Mouse (Mus musculus): ENCODE measurements around the gene Kcnip3.

Kcnip3 gene

DNA sequence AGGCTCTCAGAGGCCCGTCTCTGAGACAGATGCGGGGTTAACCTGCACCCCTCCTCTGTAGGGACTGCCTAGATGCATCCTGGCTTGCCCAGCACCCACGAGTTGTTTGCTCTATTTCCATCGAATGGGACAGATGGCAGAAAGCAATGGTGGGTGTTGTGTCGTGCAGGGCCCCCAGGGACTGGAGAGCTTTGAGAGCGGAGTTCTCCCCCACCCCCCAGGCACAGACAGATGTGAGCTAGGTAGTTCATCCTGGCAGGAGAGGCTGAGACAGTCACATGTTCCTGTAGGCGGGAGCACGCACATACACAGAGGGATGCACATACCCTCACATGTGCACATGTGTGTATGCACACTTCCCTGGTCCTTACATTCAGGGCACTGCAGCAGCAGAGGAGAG is 4.8 kb downstream of the Kcnip3 start:
- DNase-seq (ENCODE audit: low spot score), result no peak

DNA sequence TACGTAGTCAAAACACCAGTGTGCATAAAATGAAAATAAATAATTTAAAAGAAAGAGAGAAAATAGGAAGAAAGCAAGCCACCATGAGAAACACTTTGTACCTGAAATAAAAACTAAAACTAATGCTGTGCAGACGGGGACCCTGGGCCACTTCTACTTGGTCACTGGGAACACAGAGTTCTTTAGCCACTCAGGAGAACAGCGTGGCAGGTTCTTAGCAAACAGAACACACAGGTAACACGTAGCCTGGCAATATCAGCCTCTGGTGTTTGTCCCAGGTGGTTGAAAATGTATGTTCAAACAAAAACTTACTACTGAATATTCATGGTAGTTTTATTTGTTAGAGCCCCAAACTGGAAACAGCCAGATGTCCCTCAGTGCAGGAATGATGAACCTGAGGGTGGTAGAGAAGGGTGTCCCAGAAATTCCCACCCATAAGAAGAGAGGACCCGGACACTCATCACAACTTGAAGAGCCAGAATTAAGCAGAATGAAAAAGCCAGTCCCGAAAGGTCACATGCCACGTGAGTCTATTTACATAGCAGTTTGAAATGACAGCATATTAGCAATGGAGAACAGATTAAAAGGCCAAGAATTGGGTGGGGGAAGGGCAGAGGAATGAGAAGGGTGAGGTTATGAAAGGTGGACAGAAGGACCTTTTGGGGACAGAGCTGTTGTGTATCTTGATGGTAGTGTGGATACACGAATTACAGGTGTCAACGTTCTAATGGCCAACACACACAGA is 7.3 kb downstream of the Kcnip3 start:
- DNase-seq (ENCODE audit: low spot score), result no peak

GRCm38 (mm10) chr2:127513244-127513643 is 8.7 kb downstream of the Kcnip3 start:
- DNase-seq (ENCODE audit: low spot score), result no peak

DNA sequence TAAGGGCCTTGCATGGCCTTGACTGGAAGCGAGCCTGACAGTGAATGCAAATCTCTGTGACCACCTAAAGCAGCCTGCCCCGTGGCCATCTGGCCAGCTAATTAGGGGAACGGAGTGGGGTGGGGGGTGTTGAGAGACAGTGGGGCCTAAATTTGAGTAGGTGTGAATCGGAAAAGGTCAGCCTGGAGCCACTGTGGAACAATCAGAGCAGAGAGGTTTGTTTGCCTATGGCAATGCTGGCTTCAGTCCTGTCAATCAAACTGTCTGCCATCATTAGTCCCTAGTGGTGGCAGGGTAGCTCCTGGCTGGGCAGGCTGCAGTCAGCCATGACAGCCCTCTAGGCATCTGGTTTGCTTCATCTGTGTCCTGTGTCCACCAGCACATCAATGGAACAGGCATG is 10.5 kb downstream of the Kcnip3 start:
- DNase-seq (ENCODE audit: low spot score), result no peak

DNA sequence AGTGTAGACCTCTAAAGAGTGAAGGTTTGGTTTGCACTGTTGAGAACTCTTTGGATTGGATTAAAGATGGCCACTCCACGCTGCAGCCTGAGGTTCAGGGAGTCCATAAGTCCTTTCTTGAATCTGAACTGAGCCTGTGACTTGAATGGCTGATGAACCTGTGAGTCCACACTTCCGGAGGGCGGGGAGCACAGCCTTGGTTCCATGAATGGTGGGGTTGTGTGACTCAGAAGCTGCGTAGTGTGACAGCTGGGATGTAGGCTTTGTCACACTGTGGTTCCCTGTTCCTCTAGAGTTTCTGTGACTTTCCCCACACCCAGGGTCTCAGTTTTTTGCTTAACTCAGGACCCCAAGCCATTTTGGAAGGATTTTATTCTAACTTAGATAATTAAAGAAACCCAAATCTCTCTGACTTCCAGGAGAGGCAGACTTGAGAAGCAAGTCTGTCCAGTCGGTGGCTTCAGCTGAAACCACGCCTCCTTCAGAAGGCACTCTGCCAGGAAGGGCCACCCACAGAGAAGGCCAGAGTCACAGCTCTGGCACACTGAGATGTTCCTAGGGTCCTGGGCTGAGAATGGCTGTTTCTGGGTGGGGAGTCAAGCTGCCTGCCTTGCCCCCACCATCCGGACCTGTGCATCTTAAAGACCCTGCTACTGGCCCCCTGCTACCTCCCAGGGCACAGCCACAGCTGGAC is 13.8 kb downstream of the Kcnip3 start:
- DNase-seq (ENCODE audit: low spot score), result no peak

GRCm38 (mm10) chr2:127507077-127507774 is 14.7 kb downstream of the Kcnip3 start:
- DNase-seq (ENCODE audit: low spot score), result peak; percentile 90

DNA sequence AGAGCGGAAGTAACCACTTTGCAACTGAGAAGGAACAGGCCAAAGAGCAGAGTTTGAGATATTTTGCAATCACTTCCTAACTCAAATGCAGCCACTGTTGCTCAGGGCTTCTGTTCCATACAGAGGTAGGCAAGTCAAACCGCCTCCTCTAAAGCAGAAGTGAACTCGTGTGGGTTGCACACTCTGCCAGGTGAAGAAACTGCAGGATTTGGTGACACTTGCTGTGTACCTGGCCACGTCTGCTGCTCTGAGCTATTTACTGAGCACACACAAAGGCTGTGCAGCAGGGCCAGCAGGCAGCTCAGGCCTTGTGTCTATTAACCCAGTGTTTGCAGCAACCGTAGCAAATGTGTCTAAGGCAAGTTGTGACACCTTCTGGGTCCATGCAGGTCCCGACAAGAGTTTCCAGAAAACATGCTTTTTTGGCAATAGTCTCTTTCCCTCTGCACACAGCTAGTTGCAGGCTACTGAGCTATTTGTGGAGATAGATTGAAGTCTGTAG is 15.7 kb downstream of the Kcnip3 start:
- no peak for DNase-seq (ENCODE audit: low spot score)

GRCm38 (mm10) chr2:127505196-127505595 is 16.7 kb downstream of the Kcnip3 start:
- DNase-seq (ENCODE audit: low spot score), result no peak

DNA sequence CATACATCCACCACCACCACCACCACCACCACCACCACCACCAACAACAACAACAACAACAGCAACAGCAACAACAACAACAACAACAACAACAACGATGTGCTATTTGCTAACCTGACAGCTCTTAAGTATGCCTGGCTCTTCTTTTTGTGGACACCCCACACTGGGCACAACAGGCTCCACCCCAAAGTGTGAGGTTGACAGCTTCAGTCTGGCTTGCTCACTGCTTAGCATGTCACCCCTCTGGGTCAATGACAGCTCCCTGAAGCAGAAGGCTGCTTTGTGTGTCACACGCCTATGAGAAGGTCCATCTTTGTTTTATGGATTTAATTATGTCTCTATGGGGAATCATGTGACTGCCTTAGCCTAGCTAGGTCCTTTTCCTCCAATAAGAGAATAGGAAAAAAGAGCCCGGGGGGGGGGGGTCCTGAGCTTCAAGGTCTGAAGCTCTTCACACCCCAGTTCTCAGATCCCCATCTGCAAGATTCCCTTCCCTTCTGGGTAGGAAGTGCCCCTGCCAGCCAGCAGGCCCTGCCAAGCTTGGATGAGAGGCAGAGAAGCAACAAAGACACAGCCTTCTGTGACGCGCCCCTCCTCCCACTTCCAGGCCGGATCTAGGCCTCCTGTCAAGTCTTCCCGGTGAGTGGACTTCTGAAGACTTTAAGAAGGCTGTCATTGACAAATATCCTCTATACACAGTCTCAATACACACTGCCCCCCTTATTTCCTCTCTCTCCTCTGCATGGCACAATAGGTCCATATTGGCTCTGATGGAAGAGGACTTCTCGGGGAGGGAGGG is 17.9 kb downstream of the Kcnip3 start:
- no peak for DNase-seq (ENCODE audit: low spot score)

DNA sequence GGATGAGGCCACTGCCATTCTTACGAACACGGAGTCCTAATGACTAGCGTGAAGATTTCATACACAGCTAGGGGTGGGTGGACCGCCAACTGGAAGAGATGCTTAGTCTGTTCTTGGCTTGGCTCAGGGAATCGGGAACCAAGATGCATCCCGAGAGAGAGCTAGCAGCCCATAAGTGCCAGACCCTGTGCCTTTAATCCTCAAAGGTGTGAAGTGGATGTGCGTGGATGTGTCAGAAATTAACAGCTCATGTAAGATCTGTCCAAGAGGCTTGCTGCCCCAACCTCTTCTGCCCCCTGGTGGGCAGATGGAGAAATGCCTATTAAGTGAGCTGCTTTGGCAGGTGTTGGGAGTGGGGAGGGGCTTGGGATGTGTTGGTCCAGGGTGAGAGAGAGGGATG is 20.8 kb downstream of the Kcnip3 start:
- peak; percentile 65 for DNase-seq (ENCODE audit: low spot score)

DNA sequence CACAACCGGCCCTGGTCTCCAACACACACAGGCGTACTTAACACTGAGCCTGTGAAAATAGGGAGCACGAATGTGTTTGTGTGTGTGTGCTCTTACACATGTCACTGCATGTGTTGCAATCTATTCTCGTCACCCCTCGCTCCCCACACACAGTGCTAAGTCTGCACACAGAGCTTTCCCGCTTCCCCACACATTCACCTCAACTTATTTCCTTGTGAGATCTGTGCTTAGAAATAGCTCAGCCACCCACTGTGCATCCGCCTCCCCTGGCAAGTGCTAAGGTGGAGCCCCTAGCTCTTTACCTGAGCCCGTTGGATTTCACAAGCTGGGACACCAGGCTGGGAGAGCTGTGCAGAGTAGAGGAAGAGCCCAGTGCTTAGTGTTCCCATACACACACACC is 23.1 kb downstream of the Kcnip3 start:
- no peak for DNase-seq (ENCODE audit: low spot score)

- DNase-seq (ENCODE audit: low spot score), result no peak
Measured at GRCm38 (mm10) chr2:127496321-127496720, 25.6 kb downstream of the Kcnip3 start.

GRCm38 (mm10) chr2:127484476-127485170 is 37.3 kb downstream of the Kcnip3 start:
- peak; percentile 87 for DNase-seq (ENCODE audit: low spot score)

DNA sequence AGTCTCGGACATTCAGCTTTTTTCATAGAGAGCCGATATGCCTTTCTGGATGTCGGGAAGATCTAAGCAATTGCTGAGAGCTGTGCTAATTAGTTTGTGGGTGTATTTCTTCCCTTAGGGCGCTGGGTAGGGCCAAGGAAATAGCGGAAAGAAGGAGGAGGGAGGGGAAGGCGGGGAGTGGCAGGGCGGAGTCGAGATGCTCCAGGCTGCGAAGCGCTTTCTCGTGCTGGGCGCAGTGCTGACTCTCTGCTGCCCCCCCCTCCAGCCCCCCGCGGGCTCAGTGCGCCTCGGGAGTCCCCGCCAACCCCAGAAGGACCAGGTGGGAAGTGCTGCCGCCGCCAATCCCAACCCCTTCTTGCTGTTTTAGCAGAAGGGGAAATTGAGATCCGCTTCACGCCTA is 38.9 kb downstream of the Kcnip3 start:
- peak; percentile 40 for DNase-seq (ENCODE audit: low spot score)

- DNase-seq (ENCODE audit: low spot score), result peak; percentile 78
Measured at GRCm38 (mm10) chr2:127482533-127482911, 39.4 kb downstream of the Kcnip3 start.

DNA sequence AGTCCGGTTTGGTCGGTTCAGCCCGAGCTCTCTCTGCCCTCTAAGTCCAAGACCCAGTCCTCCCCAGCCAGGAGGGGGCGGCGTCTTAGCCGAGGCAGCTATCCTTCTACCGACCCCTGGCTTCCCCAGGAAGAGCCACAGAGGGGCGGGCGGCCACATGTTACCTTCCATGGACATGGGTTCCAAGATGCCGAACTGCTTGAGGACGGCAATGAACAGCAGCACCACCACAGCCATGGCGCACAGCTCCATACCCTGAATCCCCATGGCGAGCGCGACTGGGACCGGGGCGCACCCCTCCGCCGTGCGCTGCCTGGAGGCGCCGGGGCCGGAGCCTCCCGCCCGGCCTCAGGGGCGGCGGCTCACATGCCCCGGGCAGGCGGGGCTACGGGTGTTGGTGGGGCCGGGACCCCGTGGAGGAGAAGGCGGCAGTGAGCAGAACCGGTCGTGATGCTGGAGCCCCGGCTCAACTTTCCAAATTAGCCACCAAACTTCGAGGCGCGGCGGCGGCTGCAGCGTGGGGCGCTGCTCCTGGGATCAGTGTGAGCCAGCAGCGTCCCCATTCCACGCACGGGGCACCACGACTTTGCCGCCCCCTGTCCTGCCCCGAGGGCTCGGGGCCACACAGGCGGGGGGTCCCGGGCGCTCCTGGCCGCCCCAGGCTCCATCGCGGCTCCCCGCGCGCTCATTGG is 39.9 kb downstream of the Kcnip3 start:
- DNase-seq (ENCODE audit: low spot score), result peak; percentile 22

DNA sequence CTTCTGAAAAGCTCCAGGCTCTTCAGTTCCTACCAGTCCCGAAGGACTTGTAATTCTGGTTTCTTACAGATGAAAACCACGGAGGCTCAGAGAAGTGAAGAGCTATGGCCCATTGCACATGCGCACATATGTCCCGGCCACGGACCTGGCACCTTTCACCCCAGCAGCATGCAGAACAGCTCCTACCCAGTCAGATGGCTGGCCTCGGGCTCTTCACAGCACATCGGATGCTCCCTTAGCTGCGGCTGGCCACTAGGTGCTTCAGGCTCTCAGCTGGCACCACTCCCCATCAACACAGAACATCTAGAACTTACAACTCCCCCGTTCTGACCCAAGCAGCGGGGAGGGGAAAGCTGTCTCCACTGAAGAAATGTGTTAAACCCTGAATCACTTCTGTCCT is 42.1 kb downstream of the Kcnip3 start:
- DNase-seq (ENCODE audit: low spot score), result no peak

GRCm38 (mm10) chr2:127479210-127479609 is 42.7 kb downstream of the Kcnip3 start:
- no peak for DNase-seq (ENCODE audit: low spot score)

GRCm38 (mm10) chr2:127472279-127472678 is 49.6 kb downstream of the Kcnip3 start:
- DNase-seq (ENCODE audit: low spot score), result no peak

- no peak for DNase-seq (ENCODE audit: low spot score)
Measured at GRCm38 (mm10) chr2:127471281-127471680, 50.6 kb downstream of the Kcnip3 start.

DNA sequence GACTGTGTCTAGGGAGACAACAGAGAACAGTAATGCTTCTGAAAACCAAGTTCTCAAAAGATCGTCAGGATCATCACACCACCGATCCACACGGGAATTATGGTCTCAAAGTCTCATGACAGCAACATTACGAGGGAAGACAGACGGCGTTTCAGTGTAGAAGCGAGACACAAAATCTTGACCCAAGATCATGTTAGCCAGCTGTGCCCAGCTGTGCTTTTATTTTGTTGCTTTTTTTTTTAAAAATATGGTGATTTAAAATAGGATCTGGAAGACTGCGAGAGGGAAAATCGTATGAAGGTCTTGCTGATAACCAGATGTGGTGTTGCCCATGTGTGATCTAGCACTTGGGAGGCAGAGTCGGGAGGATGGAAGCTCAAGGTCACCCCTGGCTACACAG is 51.2 kb downstream of the Kcnip3 start:
- no peak for DNase-seq (ENCODE audit: low spot score)
